ENCODE assay signal across 9 mouse cellular contexts in the genomic region with DNA sequence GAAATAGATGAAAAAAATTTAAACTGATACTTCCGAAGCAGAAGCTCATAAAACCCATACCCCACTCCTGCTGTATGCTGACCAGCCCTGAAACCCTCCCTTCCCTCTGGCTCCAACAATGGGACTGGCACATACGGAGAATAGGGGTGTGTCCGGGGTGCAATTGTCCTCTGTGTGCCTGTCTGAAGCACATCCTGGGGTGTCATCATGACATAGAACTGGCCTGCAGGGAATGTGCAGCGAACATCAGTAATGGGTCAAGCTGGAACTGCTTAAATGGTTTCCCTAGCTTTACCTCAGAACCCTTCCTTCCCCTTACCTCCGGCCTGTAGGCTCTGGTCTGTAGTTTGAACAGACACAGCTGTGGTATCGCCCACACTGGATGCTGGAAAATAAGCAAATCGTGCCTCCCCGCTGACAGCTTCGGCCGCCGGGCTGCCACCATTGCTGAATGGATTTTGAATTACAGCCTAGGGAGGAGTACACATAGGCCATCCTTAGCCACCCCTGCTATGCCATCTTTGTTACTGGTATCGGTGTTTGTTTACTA. TPM values are rescaled to one million over a fixed set of nuclear protein-coding genes. Genes with fewer than 3 reads are reported as not detected.
A peak's percentile ranks its signal among the peaks of the same experiment; 100 is the strongest.
DNase-seq lines count a peak whose midpoint lies in the region; ATAC-seq and TF ChIP-seq lines count a peak whose summit lies in the region.
"Had no signal": no experiment of that assay in that cellular context is flagged by ENCODE, and none has a peak within 500 bp of the region (broad histone marks: within the 10 kb centered on the region; RNA-seq: fewer than 3 reads in every experiment).

No protein-coding gene starts in this region.

- H3K4me1 ChIP-seq in heart, embryonic 12.5 days (replicated peaks) = peaks cover 19% of the 10 kb centered on the region
- H3K4me1 ChIP-seq in bone marrow, adult 2 months (ENCODE audit: control insufficient read depth, insufficient read depth, low read length) = peaks cover 3% of the 10 kb centered on the region; the same call in 1 of the 2 replicates
- H3K4me1 ChIP-seq in heart, postnatal 0 days (ENCODE audit: control insufficient read depth, insufficient read depth) = peaks cover 15% of the 10 kb centered on the region
- H3K4me1 ChIP-seq in liver, postnatal 0 days (ENCODE audit: insufficient read depth) = peaks cover 34% of the 10 kb centered on the region

- DNase-seq in heart, adult 9 months (ENCODE audit: low spot score in 2 of 2) = no peak
- no peak for DNase-seq in heart, postnatal 0 days (ENCODE audit: low spot score)
- peak; percentile 18 for DNase-seq in liver, postnatal 0 days
- DNase-seq in spleen, postnatal 14 days (ENCODE audit: low spot score in 2 of 2) = no peak
- DNase-seq in lung, postnatal 10 days = no peak
- DNase-seq in spleen, postnatal 36 days (ENCODE audit: low spot score in 2 of 2) = no peak

- H3K36me3 ChIP-seq in heart, embryonic 12.5 days = peaks cover 62% of the 10 kb centered on the region
- H3K36me3 ChIP-seq in heart, postnatal 0 days (replicated peaks; ENCODE audit: control insufficient read depth, insufficient read depth, low read length) = peaks cover 57% of the 10 kb centered on the region
- H3K36me3 ChIP-seq in liver, postnatal 0 days (replicated peaks; ENCODE audit: insufficient read depth, low read length) = peaks cover 45% of the 10 kb centered on the region

- H3K4me2 ChIP-seq in heart, embryonic 12.5 days = peak overlapping the region; percentile 89
- peak overlapping the region; percentile 92 for H3K4me2 ChIP-seq in heart, postnatal 0 days (ENCODE audit: low read depth, low read length)
- peak overlapping the region; percentile 91 for H3K4me2 ChIP-seq in liver, postnatal 0 days (ENCODE audit: low read depth, low read length)

- TF ChIP-seq EP300 in heart, postnatal 0 days (IDR thresholded peaks at IDR 0.05; ENCODE audit: low read depth) = no peak
- TF ChIP-seq EP300 in liver, postnatal 0 days (IDR thresholded peaks at IDR 0.05; ENCODE audit: low read depth) = no peak

- H3K27me3 ChIP-seq in heart, embryonic 12.5 days (replicated peaks) = no peaks in the 10 kb centered on the region
- no peaks in the 10 kb centered on the region for H3K27me3 ChIP-seq in heart, postnatal 0 days (ENCODE audit: control insufficient read depth, insufficient read depth, low read length)
- no peaks in the 10 kb centered on the region for H3K27me3 ChIP-seq in liver, postnatal 0 days (ENCODE audit: insufficient read depth, low read length)

- H3K4me3 ChIP-seq in heart, embryonic 12.5 days = peak overlapping the region; percentile 97
- H3K4me3 ChIP-seq in bone marrow, adult 2 months (replicated peaks; ENCODE audit: control insufficient read depth, low read depth, low read length) = peak overlapping the region; percentile 21
- H3K4me3 ChIP-seq in heart, postnatal 0 days (ENCODE audit: low read depth, low read length) = no peak overlapping the region
- peak overlapping the region; percentile 99 for H3K4me3 ChIP-seq in liver, postnatal 0 days (ENCODE audit: low read depth, low read length)

- H3K9ac ChIP-seq in heart, embryonic 12.5 days = peak overlapping the region; percentile 100; the same call in 1 of the 2 replicates
- no peak overlapping the region for H3K9ac ChIP-seq in heart, postnatal 0 days (replicated peaks; ENCODE audit: low read depth, low read length)
- H3K9ac ChIP-seq in liver, postnatal 0 days (replicated peaks) = peak overlapping the region; percentile 99; the same call in 1 of the 2 replicates

- ATAC-seq in heart, embryonic 12.5 days (ENCODE audit: insufficient number of reproducible peaks, low FRiP score) = no peak
- no peak for ATAC-seq in heart, postnatal 0 days (ENCODE audit: insufficient read depth, low read depth)
- ATAC-seq in liver, postnatal 0 days = no peak

- TF ChIP-seq POLR2A in bone marrow, adult 2 months (IDR thresholded peaks at IDR 0.05; ENCODE audit: borderline replicate concordance, control insufficient read depth, low read depth, low read length) = no peak

- H3K9me3 ChIP-seq in heart, embryonic 12.5 days (replicated peaks) = no peaks in the 10 kb centered on the region
- no peaks in the 10 kb centered on the region for H3K9me3 ChIP-seq in heart, postnatal 0 days (replicated peaks; ENCODE audit: control insufficient read depth, low read length)
- H3K9me3 ChIP-seq in liver, postnatal 0 days (ENCODE audit: low read length) = no peaks in the 10 kb centered on the region

- WGBS in heart, embryonic 12.5 days = 89% methylated on average over 12 of the region's 12 CpGs
- 89% methylated on average over 12 of the region's 12 CpGs for WGBS in bone marrow, adult 2 months
- 91% methylated on average over 12 of the region's 12 CpGs for WGBS in heart, postnatal 0 days
- WGBS in liver, postnatal 0 days (ENCODE audit: insufficient replicate concordance) = 83% methylated on average over 12 of the region's 12 CpGs

- H3K27ac ChIP-seq in heart, embryonic 12.5 days (ENCODE audit: poor library complexity, severe bottlenecking) = no peak overlapping the region
- H3K27ac ChIP-seq in bone marrow, adult 2 months (ENCODE audit: control insufficient read depth, insufficient read depth, low read depth, low read length, poor library complexity) = no peak overlapping the region
- H3K27ac ChIP-seq in heart, postnatal 0 days (ENCODE audit: low read depth) = no peak overlapping the region
- H3K27ac ChIP-seq in liver, postnatal 0 days (ENCODE audit: low read depth) = peak overlapping the region; percentile 99

- no peak for TF ChIP-seq CTCF in bone marrow, adult 2 months (IDR thresholded peaks at IDR 0.05; ENCODE audit: control insufficient read depth, insufficient read depth, low read length)
- no peak for TF ChIP-seq CTCF in heart, postnatal 0 days (IDR thresholded peaks at IDR 0.05; ENCODE audit: low read depth)
- TF ChIP-seq CTCF in liver, postnatal 0 days (IDR thresholded peaks at IDR 0.05; ENCODE audit: low read depth) = no peak

RNA-seq across cellular contexts. Expression of gene Usf2, which starts 1.6 kb away (rescaled TPM):
- 18.4 and 22.5 TPM in 2 replicates for polyA plus RNA-seq in heart, embryonic 12.5 days (2016; fragmentation: Nextera tagmentation; extraction: Ambion mirVana)
- 88.9 and 89.6 TPM in 2 replicates for polyA plus RNA-seq in bone marrow, adult 2 months (2011; ENCODE audit: insufficient read depth, insufficient read length, low replicate concordance, missing spikeins)
- 101 and 109 TPM in 2 replicates for total RNA-seq in heart, postnatal 0 days (2014; rRNA removed; ENCODE audit: low replicate concordance)
- 16.5 and 16.7 TPM in 2 replicates for polyA plus RNA-seq in heart, postnatal 0 days (2015; fragmentation: Nextera tagmentation; extraction: Ambion mirVana)
- polyA plus RNA-seq in liver, postnatal 0 days (2015; fragmentation: Nextera tagmentation; extraction: Ambion mirVana) = 11.6 and 12.0 TPM in 2 replicates

RNA-seq across cellular contexts. Expression of gene Hamp, which starts 11.2 kb away (rescaled TPM):
- not detected in 2 replicates for polyA plus RNA-seq in heart, embryonic 12.5 days (2016; fragmentation: Nextera tagmentation; extraction: Ambion mirVana)
- polyA plus RNA-seq in bone marrow, adult 2 months (2011; ENCODE audit: insufficient read depth, insufficient read length, low replicate concordance, missing spikeins) = 9.2 and 42.2 TPM in 2 replicates
- 42.0 TPM in 1 of 2 replicates, not detected in the other for total RNA-seq in heart, postnatal 0 days (2014; rRNA removed; ENCODE audit: low replicate concordance)
- polyA plus RNA-seq in heart, postnatal 0 days (2015; fragmentation: Nextera tagmentation; extraction: Ambion mirVana) = 1.7 and 4.0 TPM in 2 replicates
- 142 and 248 TPM in 2 replicates for polyA plus RNA-seq in liver, postnatal 0 days (2015; fragmentation: Nextera tagmentation; extraction: Ambion mirVana)
- polyA plus RNA-seq: testis, adult 2 months had no signal

RNA-seq across cellular contexts. Expression of gene Lsr, which starts 18.2 kb away (rescaled TPM):
- polyA plus RNA-seq in heart, embryonic 12.5 days (2016; fragmentation: Nextera tagmentation; extraction: Ambion mirVana) = 13.1 and 13.8 TPM in 2 replicates
- 0.81 and 4.2 TPM in 2 replicates for polyA plus RNA-seq in bone marrow, adult 2 months (2011; ENCODE audit: insufficient read depth, insufficient read length, low replicate concordance, missing spikeins)
- 6.2 and 12.8 TPM in 2 replicates for total RNA-seq in heart, postnatal 0 days (2014; rRNA removed; ENCODE audit: low replicate concordance)
- polyA plus RNA-seq in heart, postnatal 0 days (2015; fragmentation: Nextera tagmentation; extraction: Ambion mirVana) = 4.0 and 4.1 TPM in 2 replicates
- polyA plus RNA-seq in liver, postnatal 0 days (2015; fragmentation: Nextera tagmentation; extraction: Ambion mirVana) = 28.2 and 33.7 TPM in 2 replicates

RNA-seq across cellular contexts. Expression of gene Fam187b, which starts 18.5 kb away (rescaled TPM):
- polyA plus RNA-seq in heart, embryonic 12.5 days (2016; fragmentation: Nextera tagmentation; extraction: Ambion mirVana) = 0.53 and 0.60 TPM in 2 replicates
- polyA plus RNA-seq in bone marrow, adult 2 months (2011; ENCODE audit: insufficient read depth, insufficient read length, low replicate concordance, missing spikeins) = 0.75 TPM in 1 of 2 replicates, not detected in the other
- 0.77 TPM in 1 of 2 replicates, not detected in the other for total RNA-seq in heart, postnatal 0 days (2014; rRNA removed; ENCODE audit: low replicate concordance)
- polyA plus RNA-seq in heart, postnatal 0 days (2015; fragmentation: Nextera tagmentation; extraction: Ambion mirVana) = 0.18 and 0.58 TPM in 2 replicates
- 4.0 and 5.0 TPM in 2 replicates for polyA plus RNA-seq in liver, postnatal 0 days (2015; fragmentation: Nextera tagmentation; extraction: Ambion mirVana)

RNA-seq across cellular contexts. Expression of gene Hamp2, which starts 30.6 kb away (rescaled TPM):
- not detected in 2 replicates for polyA plus RNA-seq in heart, embryonic 12.5 days (2016; fragmentation: Nextera tagmentation; extraction: Ambion mirVana)
- not detected in 2 replicates for polyA plus RNA-seq in bone marrow, adult 2 months (2011; ENCODE audit: insufficient read depth, insufficient read length, low replicate concordance, missing spikeins)
- not detected in 2 replicates for total RNA-seq in heart, postnatal 0 days (2014; rRNA removed; ENCODE audit: low replicate concordance)
- polyA plus RNA-seq in heart, postnatal 0 days (2015; fragmentation: Nextera tagmentation; extraction: Ambion mirVana) = 0.44 TPM in 1 of 2 replicates, not detected in the other
- 0.49 TPM in 1 of 2 replicates, not detected in the other for polyA plus RNA-seq in liver, postnatal 0 days (2015; fragmentation: Nextera tagmentation; extraction: Ambion mirVana)
